Mouse (Mus musculus): ENCODE measurements at regions not wholly inside any gene's neighbourhood (a gene's known extent, or its start where the extent isn't known, plus 50 kb on each side); places are given as distances from the start of the nearest gene placed in this dataset.
"Not testable (repeated sequence)": the region's sequence is repeated elsewhere in the genome, so short reads cannot be mapped to it uniquely, and the experiment has no call there.

- DNase-seq (ENCODE audit: low spot score in 2 of 2) = peak; percentile 7 to 24
These were observed 194.7 kb upstream of the Rhobtb1 start for GRCm38 (mm10) chr10:68956539-68956938.

DNA sequence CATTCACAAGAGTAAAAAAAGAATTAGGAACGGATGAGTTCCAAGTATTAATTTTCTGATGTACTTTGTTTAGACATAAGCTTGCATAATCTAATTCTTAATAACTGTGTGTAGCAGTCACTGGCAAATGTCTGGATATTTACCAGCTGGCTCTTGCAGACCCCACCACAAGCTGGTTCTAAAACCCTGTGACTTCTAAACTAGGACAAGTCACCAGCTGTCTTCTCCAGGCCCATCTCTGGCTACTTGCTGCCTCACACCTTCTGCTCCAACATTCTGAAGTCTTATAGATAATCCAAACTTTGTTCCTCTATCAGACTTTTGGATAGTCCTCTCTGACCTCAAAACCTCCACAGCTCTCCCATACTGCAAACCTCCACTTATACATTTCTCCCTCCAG is 189.9 kb upstream of the Rhobtb1 start:
- no peak for DNase-seq (ENCODE audit: low spot score in 2 of 2)

DNA sequence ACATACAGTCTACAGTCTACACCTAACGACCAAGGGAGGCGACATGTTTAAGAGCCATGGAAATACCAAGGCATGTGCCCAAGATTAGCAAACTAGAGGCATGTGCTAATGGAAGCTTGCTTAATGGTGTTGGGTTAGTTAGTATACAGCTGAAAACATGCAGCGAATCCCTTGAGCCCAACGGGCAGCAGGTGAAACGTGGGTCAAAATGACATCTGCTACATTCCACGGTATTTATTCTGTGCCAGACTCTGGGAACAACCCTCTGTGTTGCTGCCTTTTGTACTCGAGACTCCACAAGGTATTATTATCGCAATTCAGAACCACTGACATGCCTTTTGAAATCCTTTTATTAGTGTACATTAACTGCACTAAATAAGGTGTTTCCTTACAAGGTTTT is 188.1 kb upstream of the Rhobtb1 start:
- no peak for DNase-seq (ENCODE audit: low spot score in 2 of 2)

DNA sequence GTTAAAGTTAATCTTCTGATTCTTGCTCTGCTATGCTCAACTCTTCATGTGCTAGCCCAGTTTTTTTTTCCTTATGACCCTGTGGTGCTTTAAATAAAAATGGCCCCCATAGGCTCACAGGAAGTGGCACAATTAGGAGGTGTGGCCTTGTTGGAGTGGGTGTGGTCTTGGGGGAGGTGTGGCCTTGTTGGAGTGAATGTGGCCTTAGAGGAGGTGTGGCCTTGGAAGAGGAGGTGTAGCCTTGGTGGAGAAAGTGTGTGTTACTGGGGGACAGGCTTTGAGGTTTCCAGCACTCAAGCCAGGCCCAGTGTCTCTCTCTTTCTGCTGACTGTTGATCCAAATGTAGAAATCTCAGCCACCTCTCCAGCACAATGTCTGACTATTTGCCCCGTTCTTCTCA is 186.0 kb upstream of the Rhobtb1 start:
- DNase-seq (ENCODE audit: low spot score in 2 of 2) = no peak

DNA sequence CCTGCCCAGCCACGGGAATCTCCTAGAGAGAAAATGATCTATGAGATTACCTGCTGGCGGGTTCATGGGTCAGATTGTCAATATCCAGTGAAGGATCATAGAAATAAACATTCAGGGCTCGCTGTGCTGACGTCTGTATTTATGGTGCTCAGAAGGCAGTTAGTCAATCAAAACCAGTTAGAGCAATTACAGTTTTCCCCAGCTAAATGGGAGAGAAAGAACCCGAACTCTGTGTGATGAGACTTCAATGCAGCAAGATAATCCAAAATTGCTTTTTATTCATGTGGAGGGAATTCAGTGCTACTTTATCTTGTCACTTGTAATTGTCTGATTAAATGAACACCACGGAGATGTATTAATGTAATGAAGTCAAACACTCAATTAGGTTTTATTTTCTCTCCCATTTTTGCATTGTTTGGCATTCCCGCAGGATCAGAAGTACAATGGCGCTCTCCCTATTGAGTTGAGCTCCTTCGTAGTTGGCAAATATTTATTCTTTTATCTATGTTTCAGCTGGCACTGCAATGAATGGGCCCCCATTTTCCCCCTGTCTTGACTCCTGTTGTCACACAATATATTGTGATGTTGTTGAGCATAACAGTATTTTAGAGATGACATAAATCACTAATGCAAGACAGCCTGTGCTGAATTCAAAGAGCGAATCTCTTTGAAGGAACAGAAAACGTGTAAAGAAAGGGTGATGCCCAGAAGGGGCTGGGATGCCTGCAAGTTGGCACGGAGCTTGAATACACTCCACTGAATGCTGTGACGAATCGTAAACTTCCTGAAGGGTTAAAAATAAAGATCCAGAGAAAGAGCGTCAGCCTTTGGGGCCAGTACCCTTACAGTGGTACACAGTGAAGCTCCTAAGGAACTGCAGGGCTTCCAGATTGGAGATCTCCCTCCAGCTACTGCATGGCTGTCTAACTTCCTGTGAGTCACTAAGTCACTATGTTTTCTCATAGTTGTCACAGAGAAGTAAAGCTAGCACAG is 183.0 kb upstream of the Rhobtb1 start:
- DNase-seq (ENCODE audit: low spot score in 2 of 2) = no peak

GRCm38 (mm10) chr10:68970521-68970920 is 180.7 kb upstream of the Rhobtb1 start:
- no peak for DNase-seq (ENCODE audit: low spot score in 2 of 2)

GRCm38 (mm10) chr10:68974771-68975170 is 176.5 kb upstream of the Rhobtb1 start:
- no peak for DNase-seq (ENCODE audit: low spot score in 2 of 2)

DNA sequence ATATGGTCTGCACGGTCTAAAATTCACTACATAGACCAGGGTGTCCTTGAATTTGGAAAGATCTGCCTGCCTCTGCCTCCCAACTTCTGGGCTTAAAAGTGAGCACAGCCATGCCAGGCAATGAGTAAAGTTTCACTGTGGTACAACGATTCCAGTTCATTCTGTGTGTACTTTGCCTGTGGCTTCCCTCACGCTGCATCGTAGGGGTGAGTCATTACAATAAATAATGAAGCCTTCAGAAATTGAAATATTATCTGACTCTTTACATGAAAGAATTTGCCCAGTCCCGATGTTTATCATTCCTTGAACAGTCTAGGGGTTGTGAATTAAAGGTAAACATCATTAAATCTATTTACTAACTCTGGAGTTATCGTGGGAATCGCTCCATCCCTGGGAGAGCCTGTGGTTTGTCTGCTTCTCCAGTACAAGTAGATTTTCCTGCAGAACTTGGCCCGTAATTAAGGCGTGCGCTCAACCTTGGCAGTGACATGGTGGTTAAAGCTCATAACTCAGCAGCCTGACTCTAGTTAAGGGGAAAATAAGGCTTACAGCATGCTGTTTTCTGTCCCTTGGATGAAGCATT is 174.7 kb upstream of the Rhobtb1 start:
- DNase-seq (ENCODE audit: low spot score in 2 of 2) = no peak

DNA sequence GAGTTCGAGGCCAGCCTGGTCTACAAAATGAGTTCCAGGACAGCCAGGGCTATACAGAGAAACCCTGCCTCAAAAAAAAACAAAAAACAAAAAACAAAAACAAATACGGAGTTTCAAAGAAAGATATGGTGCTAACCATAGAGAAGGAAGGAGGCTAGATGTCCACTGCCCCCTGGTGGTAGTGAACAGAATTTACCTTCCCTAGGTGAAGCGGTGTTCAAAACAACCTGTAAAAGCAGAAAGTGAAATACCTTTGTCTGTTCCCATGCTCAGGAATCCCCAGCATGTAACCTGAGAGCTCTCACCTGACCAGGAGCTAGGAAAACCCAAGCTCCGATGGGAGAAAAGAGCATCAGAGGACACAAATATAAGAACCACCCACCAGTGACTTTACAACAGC is 173.1 kb upstream of the Rhobtb1 start:
- no peak for DNase-seq (ENCODE audit: low spot score in 2 of 2)

DNA sequence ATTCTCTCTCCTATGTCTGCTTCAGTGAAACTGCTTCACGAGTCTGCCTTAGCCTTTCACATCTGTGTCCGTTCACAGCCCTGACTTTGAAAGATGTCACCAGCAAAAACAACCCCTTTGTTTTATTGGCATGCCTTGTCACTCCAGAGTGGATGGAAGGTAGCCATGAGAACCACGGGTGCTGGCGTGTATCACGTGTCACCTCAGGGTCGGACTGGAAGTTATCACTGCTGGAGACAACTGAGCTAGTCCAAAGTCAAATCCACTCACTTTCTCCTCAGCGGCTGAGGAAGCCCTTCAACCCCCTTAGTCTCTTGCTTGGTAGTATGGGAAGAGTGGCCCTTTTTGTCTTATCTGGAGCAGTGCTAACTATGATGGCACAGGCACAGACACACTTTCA is 171.3 kb upstream of the Rhobtb1 start:
- no peak for DNase-seq (ENCODE audit: low spot score in 2 of 2)

- DNase-seq (ENCODE audit: low spot score in 2 of 2) = no peak
These were observed 168.9 kb upstream of the Rhobtb1 start for GRCm38 (mm10) chr10:68982288-68982687.

- no peak for DNase-seq (ENCODE audit: low spot score in 2 of 2)
These were observed 160.7 kb upstream of the Rhobtb1 start for GRCm38 (mm10) chr10:68990584-68990983.

DNA sequence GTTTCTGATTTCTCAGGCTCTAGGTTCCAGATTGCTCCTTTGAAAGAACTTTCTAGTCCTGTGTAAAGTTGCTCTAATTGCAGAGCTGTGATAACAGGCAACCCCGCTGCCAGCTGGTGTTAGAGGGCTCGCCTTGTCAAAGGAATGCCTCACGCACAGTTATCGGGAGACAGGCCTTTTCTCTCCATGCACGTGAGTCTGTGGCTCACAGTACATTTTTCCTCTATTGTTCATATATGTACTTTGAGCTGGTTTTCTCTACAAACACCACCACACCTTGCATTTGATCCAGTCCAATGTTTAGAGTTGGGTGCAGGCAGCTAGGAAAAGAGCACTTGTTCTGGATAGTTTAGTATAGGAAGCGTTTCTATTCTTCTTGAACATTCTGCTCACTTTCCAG is 151.6 kb upstream of the Rhobtb1 start:
- DNase-seq (ENCODE audit: low spot score in 2 of 2) = no peak

- no peak for DNase-seq (ENCODE audit: low spot score in 2 of 2)
These were observed 149.4 kb upstream of the Rhobtb1 start for GRCm38 (mm10) chr10:69001654-69002435.

DNA sequence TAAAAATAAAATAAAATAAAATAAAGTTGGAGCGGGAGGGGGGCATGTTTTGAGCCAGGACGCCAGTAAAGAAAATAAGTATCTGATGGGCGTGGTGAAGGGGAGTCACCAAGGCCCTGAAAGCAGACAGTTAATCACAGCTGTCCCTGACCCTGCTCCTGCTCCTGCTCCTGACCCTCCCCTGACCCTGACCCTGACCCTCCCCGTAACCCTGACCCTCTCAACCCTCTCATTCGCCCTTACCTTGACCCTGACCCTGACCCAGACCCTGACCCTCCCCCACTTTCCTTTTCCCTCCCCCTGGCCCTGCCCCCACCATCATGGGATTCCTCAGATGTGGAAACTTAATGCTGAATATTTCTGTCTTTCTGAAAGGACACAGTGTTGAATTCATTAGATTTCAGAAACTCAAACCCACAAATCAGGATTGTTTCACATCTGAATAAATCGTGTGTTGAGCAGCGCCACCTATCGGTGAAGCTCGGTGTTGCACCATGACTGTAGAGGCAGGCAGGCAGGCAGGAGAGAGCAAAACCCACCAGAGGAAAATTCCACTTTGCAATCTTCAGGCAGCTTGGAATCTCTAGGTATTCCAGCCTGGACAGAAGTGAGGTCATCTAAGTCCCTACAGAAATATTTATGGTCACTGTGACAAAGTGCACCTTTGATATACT is 145.9 kb upstream of the Rhobtb1 start:
- DNase-seq (ENCODE audit: low spot score in 2 of 2) = peak; percentile 59 to 63

DNA sequence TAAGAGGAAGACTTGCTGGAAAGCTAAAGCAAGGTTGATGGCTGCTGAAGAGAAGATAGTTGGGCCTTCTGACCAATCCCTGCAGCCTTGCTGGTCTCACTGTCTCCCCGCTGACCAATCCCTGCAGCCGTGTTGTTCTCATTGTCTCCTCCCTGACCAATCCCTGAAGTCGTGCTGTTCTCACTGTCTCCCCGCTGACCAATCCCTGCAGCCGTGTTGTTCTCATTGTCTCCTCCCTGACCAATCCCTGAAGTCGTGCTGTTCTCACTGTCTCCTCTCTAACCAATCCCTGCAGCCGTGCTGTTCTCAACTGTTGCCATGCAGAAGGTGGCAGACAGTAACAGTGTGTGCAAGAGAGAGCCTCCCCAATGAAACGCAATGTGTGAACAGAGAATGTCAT is 142.6 kb upstream of the Rhobtb1 start:
- DNase-seq (ENCODE audit: low spot score in 2 of 2) = not testable (repeated sequence)

DNA sequence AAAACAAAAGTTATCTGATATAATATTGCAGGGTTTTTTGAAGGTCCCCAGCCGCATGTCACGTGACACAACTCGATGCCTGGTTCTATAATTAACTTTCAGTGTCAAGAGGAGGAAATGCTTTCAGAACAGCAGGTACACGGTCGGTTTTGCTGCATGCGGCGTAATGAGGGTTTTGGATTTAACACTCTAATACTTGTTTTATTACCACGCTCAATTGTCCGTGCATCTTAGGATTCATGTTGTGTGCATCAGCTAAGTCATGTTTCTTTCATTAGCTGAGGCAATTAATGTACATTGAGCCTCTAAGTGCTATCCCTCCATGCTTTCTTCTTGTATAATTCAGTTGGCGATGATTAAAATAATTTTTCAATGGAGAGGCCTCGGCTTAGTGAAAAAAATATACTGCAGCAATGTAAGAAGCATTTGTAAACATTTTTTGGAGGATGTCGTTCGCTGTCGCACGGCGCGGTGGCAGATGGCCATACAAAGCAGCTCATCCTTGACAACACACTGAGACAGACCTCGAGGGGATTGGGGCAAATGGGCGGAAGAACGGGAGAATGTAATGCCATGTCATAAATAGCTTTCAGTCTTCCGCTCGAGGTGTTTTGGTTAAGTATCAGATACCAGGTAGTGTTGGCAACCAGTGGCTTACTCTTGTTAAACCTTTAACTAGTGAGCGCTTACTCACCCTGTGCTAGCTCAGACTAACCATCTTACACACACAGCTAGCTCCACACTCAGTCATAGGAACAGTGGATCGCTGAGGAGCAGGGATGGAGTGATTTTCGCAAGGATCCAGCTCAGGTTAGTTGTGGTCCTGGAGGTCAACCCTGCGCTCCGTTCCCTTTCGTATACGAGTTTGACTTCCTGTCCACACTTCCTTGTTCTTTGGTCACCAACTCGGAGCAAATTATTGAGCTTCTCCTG is 130.2 kb upstream of the Rhobtb1 start:
- no peak for DNase-seq (ENCODE audit: low spot score in 2 of 2)

- no peak for DNase-seq (ENCODE audit: low spot score in 2 of 2)
These were observed 117.8 kb upstream of the Rhobtb1 start for GRCm38 (mm10) chr10:69033410-69033809.

DNA sequence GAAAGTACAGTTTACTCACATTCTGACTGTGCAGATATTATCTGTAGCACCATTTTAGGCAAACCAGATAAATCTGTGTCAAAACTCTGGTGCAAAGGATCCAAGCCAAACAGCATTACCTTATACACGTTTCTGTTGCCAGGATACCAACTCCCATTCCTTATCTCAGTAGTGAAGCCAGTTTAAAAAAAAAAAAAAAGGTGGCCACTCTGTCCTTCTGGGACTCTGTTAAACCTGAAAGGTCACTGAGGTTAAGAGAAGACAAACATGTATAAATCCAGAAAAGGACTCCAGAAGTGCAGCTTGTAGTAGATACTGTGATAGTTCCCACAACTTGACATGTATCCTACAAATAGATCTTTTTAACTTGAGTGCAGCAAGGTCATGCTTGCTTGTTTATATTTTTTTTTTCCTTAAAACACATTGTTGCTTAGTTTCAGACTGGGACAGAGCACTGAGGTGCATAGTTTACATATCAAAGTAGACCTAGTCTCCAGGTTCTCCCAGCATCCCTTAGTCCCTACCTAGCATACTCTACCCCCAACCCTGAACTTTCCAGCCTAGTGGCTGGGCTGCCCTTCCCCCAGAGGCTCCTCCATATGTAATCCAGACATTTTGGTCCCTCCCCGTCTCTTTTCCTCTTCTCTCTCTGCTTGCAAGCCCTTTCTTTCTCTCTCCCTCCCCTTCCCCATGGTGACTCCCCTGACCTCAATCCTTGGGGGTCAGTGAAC is 116.7 kb upstream of the Rhobtb1 start:
- no peak for DNase-seq (ENCODE audit: low spot score in 2 of 2)

DNA sequence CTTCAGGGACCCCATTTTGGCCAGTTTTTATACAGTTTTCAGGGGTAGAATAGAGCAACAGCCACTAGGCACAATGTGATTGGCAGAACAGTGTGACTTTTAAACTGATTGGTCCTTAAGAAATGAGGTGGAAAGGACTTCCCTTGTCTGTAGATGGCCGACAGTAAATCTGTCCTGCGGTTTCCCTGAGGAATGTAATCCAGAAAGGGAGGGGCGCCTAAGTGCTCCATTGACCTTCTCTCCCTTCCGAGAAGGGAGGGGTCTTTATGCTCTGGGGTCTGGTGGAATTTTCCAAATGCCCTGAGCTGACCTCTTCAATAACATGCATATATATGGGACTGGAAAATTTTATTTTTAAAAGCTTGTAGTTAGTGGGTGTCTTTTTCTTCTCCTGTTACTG is 115.7 kb upstream of the Rhobtb1 start:
- DNase-seq (ENCODE audit: low spot score in 2 of 2) = not testable (repeated sequence)

Measured in gastrocnemius, adult 8-10 months (tissue).